Mouse (Mus musculus) stomach, embryonic 15.5 days (tissue): ENCODE results near the gene Slc25a28. TPM values are rescaled to one million over a fixed set of nuclear protein-coding genes. Genes with fewer than 3 reads are reported as not detected.

Experiments used
- ATAC-seq: fragments of 200-750 bp; cut with Nextera tagmentation; 2 replicates; pipeline ENCODE4 v1.8.0; 2017; ENCODE audit warnings: low read depth, moderate number of reproducible peaks, moderate TSS enrichment; ENCODE audit not compliant: insufficient read depth, low FRiP score
- H3K27ac ChIP-seq: fragments of 300-500 bp; sonication (generic); 2 replicates; pipeline ENCODE4 v1.5.1; 2015; ENCODE audit warnings: mild to moderate bottlenecking, inconsistent platforms
- H3K27me3 ChIP-seq: fragments of 300-500 bp; sonication (generic); replicated peaks from 2 replicates; pipeline ENCODE4 v1.6.1; 2015; ENCODE audit warnings: inconsistent platforms
- H3K36me3 ChIP-seq: fragments of 300-500 bp; sonication (generic); 2 replicates; pipeline ENCODE4 v1.6.1; 2015; ENCODE audit warnings: inconsistent platforms
- H3K4me1 ChIP-seq: fragments of 300-500 bp; sonication (generic); 2 replicates; pipeline ENCODE4 v1.6.1; 2015; ENCODE audit warnings: inconsistent platforms
- H3K4me2 ChIP-seq: fragments of 300-500 bp; sonication (generic); 2 replicates; pipeline ENCODE4 v1.6.1; 2015; ENCODE audit warnings: mild to moderate bottlenecking, inconsistent platforms
- H3K4me3 ChIP-seq: fragments of 300-500 bp; sonication (generic); replicated peaks from 2 replicates; pipeline ENCODE4 v1.5.1; 2015; ENCODE audit warnings: inconsistent platforms
- H3K9ac ChIP-seq: fragments of 300-500 bp; sonication (generic); 2 replicates; pipeline ENCODE4 v1.6.1; 2015; ENCODE audit warnings: inconsistent platforms
- H3K9me3 ChIP-seq: fragments of 300-500 bp; sonication (generic); 2 replicates; pipeline ENCODE4 v1.6.1; 2016; ENCODE audit warnings: inconsistent platforms
- WGBS: fragments of 180-500 bp; shearing (Covaris S2); methylation state at CpG from one replicate; pipeline ENCODE4 v1.1.7; 2015; 5-methylcytosine and 5-hydroxymethylcytosine counted together
- polyA plus RNA-seq: library from polyadenylated mRNA; unstranded; fragments of >200 nt; fragmentation: Nextera tagmentation; extraction: Ambion mirVana; gene quantifications from 2 replicates; pipeline ENCODE4 v1.2.1, GENCODE M21; 2015

Gene Slc25a28
- polyA plus RNA-seq, 1 experiment from 2014 or later: 15.9 TPM

DNA sequence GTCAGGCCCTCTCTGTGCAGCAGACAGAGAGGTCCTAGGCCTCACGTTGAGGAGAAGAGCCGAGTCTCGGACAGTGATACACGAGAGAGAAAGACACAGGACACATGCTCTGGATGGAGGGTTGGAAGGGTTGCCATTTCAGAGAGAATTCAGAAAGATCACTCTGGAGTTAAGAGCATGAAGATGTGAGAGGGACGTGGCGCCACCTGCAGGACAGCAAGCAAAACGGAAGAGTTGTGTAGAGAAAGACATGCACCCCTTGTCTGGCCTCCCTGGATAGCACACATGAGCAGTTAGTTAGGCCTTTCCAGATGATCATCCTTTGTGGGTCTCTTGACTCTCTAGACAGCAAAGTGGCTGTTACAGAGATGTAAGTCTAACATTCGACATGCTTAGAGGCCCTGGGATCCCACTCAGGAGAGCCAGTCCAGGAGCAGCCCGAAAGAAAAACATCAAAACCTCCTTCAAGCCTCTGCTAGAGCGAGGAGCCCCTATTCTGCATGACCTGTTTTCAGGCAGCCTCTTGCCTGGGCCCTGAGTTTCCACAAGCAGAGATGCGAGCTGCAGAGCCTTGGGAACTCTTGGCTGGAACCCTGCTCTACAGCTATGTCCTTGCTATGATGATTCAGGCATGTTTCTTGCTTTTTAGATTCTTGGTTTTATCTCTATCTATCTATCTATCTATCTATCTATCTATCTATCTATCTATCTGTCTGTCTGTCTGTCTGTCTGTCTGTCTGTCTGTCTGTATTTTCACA is 18.8 kb downstream of the Slc25a28 start:
- no peaks in the 10 kb centered on the region for H3K27me3 ChIP-seq
- no peak overlapping the region for H3K9ac ChIP-seq
- H3K4me3 ChIP-seq: no peak overlapping the region
- no peak for ATAC-seq
- 35% methylated on average over 11 of the region's 11 CpGs for WGBS
- no peak overlapping the region for H3K27ac ChIP-seq
- H3K4me1 ChIP-seq: peaks cover 11% of the 10 kb centered on the region; the same call in 1 of the 2 replicates
- no peaks in the 10 kb centered on the region for H3K9me3 ChIP-seq
- no peaks in the 10 kb centered on the region for H3K36me3 ChIP-seq
- H3K4me2 ChIP-seq: no peak overlapping the region

DNA sequence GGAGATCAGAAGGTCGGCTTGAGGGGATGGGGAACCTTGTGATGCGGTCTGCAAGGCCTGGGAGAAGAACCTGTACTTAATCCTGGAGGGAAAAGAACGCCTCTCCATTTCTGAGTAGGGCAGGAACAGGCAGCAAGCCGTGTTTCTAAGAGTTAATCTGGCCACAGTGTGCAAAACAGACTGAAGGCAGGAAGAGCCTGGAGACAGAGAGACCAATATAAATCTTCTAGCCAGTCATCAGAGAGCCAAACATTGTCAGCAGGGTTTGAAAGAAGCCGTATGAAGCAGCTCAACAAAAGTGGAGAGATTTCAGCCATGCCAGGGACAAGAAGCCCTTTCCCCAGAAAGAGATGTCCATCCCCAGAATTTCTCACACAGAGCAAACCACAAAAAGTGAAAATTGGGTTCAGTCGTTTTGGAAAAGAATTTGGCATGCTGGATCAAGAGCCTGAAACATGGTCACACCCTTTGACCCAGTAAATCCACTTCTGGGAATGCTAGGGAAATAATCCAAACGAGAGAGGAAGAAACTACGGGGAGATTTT is 23.4 kb downstream of the Slc25a28 start:
- peak overlapping the region; percentile 69 for H3K27ac ChIP-seq
- no peaks in the 10 kb centered on the region for H3K36me3 ChIP-seq
- whole genome bisulfite sequencing: 27% methylated on average over 8 of the region's 8 CpGs
- H3K9me3 ChIP-seq: no peaks in the 10 kb centered on the region
- H3K4me3 ChIP-seq: no peak overlapping the region
- no peak overlapping the region for H3K9ac ChIP-seq
- H3K27me3 ChIP-seq: no peaks in the 10 kb centered on the region
- ATAC-seq: no peak
- H3K4me2 ChIP-seq: no peak overlapping the region
- H3K4me1 ChIP-seq: peaks cover 13% of the 10 kb centered on the region; the same call in 1 of the 2 replicates

DNA sequence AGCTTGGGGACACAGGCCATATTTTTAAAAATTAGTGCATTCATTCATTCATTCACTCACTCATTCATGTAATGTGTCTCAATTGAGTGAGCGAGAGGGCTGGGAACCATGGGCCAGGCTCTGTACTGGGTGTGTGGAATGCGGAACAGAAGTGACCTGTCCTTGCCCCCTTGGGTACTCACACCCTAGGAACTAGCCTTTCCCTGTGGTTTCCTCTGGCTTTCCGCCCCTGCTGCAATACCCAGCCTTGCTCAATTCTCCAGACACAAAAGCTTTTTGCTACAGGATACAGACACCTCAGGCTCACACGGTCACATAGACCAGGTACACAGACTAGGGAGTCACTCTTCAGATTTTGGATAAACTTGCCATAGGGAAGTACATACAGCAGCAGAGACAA is 26.3 kb downstream of the Slc25a28 start:
- WGBS: 82% methylated on average over 4 of the region's 4 CpGs
- ATAC-seq: no peak
- Histone ChIP-seq H3K4me3 (no peak overlapping the region), H3K9me3 (no peaks in the 10 kb centered on the region), H3K27ac (no peak overlapping the region), H3K4me1 (peaks cover 11% of the 10 kb centered on the region; the same call in 1 of the 2 replicates), H3K27me3 (no peaks in the 10 kb centered on the region), H3K36me3 (no peaks in the 10 kb centered on the region), H3K9ac (no peak overlapping the region), H3K4me2 (no peak overlapping the region)

DNA sequence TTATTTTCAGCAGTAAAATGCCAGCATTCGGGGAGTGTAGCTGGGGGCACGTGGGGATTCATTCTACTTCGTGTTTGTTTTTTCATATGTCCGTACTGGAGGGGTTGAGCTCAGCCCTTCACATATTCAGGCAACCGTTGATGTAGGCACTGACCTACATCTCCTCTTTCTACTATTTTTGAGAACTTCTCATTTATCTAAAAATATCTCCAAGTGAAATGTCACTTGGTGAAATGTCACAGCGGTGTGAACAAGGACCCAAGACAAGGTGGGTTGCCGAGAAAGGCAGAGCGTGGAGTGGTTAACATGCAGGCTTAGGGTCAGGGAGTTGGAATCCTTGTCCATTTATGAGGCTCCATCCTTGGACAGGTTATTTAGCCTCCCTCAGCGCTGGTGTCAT is 27.4 kb downstream of the Slc25a28 start:
- no peak overlapping the region for H3K4me2 ChIP-seq
- no peak overlapping the region for H3K9ac ChIP-seq
- H3K36me3 ChIP-seq: no peaks in the 10 kb centered on the region
- H3K4me3 ChIP-seq: no peak overlapping the region
- ATAC-seq: no peak
- no peak overlapping the region for H3K27ac ChIP-seq
- 63% methylated on average over 9 of the region's 9 CpGs for WGBS
- peaks cover 8% of the 10 kb centered on the region; the same call in 1 of the 2 replicates for H3K4me1 ChIP-seq
- H3K27me3 ChIP-seq: no peaks in the 10 kb centered on the region
- no peaks in the 10 kb centered on the region for H3K9me3 ChIP-seq

DNA sequence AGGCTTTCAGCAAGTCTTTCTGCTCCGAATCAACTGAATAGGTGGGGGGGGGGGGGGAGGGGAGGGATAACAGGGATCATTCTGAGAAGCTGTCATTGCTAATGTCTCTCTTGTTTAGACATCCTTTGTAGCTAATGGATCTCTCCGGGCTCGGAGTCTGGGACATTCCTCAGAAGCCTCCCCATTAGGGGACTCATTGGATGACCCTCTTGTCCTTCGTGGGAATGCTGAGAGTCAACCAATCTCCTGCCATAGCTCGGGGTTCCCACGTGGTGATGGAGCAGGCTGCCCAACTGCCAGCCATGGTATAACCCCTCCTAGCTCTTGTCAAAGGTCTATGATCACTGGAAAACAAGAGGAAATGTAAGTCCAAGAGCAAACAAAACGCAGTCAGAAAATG is 27.8 kb downstream of the Slc25a28 start:
- Histone ChIP-seq H3K4me3 (no peak overlapping the region), H3K4me1 (peaks cover 8% of the 10 kb centered on the region; the same call in 1 of the 2 replicates), H3K27ac (no peak overlapping the region), H3K27me3 (no peaks in the 10 kb centered on the region), H3K9me3 (no peaks in the 10 kb centered on the region), H3K9ac (no peak overlapping the region), H3K4me2 (no peak overlapping the region), H3K36me3 (no peaks in the 10 kb centered on the region)
- whole genome bisulfite sequencing: 30% methylated on average over 7 of the region's 7 CpGs
- ATAC-seq: no peak

DNA sequence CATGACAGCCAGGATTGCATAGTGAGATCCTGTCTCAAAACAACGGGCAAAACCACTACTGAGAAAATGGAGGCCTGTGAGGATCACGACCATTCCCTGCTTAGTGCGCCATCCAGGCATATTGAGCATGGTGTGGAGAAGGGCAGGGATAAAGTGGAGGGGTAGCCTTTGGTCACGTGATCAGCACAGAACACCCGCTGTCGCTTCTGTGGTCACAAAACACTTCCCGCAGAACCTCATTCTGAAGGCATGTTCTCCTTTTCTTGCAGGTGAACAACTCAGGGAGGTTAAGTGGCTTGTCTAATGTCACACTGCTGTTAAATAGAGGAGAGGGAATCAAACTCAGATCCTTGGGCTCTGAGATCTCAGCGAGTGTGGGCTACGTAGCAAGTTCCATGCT is 29.2 kb downstream of the Slc25a28 start:
- 0 out of 2 replicates have a peak, but pooled peaks cover 7% of the 10 kb centered on the region for H3K4me1 ChIP-seq
- H3K4me2 ChIP-seq: no peak overlapping the region
- no peaks in the 10 kb centered on the region for H3K36me3 ChIP-seq
- H3K27ac ChIP-seq: no peak overlapping the region
- no peak overlapping the region for H3K9ac ChIP-seq
- ATAC-seq: no peak
- no peaks in the 10 kb centered on the region for H3K27me3 ChIP-seq
- H3K9me3 ChIP-seq: no peaks in the 10 kb centered on the region
- H3K4me3 ChIP-seq: no peak overlapping the region
- 85% methylated on average over 9 of the region's 9 CpGs for WGBS

DNA sequence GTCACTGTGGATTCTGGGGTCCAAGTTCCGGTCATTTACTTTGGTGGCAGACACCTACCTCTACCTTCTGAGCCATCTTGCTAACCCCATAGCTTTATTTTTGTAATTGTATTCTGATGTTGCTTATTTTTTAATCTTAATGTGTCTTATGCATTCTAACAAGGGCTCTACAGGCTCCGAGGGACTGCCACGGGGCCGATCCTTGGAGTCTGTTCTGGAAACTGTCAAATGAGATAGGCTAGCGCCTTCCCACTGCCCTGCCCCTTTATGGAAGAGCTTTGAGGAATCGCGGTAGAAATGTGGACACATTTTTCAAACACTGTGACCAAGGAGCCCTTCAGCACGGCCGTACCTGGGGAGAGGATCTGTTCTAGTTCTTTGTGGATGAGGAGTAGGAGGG is 31.8 kb downstream of the Slc25a28 start:
- Histone ChIP-seq H3K9ac (no peak overlapping the region), H3K27me3 (0 out of 2 replicates have a peak, but pooled peaks cover 2% of the 10 kb centered on the region), H3K9me3 (no peaks in the 10 kb centered on the region), H3K4me3 (no peak overlapping the region), H3K27ac (no peak overlapping the region), H3K4me2 (no peak overlapping the region), H3K4me1 (0 out of 2 replicates have a peak, but pooled peaks cover 7% of the 10 kb centered on the region), H3K36me3 (no peaks in the 10 kb centered on the region)
- ATAC-seq: no peak
- 73% methylated on average over 9 of the region's 9 CpGs for WGBS

DNA sequence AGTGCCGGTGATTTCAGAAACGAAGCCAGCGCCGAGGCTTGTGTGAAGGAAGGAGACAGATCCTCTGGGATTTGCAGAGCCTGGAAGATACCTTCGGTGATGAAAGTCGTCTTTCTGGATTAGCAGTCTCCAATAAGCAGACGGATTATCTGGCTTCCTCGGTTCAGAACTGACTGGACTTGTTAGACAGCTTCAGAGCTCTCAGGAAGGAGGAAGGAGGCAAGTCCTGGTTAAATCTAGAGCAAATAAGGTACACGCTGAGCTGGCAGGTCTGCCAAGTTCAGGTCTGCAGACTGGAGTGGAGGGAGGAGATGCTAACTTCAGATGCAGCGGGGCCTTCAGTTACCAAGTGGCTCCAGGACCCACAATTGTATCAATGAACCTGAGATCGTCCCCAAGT is 32.8 kb downstream of the Slc25a28 start:
- H3K4me2 ChIP-seq: no peak overlapping the region
- H3K27me3 ChIP-seq: 0 out of 2 replicates have a peak, but pooled peaks cover 2% of the 10 kb centered on the region
- no peaks in the 10 kb centered on the region for H3K9me3 ChIP-seq
- H3K4me1 ChIP-seq: 0 out of 2 replicates have a peak, but pooled peaks cover 7% of the 10 kb centered on the region
- peak overlapping the region; percentile 44; the same call in 1 of the 2 replicates for H3K27ac ChIP-seq
- peak; percentile 50; the same call in 1 of the 2 replicates for ATAC-seq
- H3K4me3 ChIP-seq: no peak overlapping the region
- 59% methylated on average over 11 of the region's 11 CpGs for WGBS
- no peak overlapping the region for H3K9ac ChIP-seq
- no peaks in the 10 kb centered on the region for H3K36me3 ChIP-seq

DNA sequence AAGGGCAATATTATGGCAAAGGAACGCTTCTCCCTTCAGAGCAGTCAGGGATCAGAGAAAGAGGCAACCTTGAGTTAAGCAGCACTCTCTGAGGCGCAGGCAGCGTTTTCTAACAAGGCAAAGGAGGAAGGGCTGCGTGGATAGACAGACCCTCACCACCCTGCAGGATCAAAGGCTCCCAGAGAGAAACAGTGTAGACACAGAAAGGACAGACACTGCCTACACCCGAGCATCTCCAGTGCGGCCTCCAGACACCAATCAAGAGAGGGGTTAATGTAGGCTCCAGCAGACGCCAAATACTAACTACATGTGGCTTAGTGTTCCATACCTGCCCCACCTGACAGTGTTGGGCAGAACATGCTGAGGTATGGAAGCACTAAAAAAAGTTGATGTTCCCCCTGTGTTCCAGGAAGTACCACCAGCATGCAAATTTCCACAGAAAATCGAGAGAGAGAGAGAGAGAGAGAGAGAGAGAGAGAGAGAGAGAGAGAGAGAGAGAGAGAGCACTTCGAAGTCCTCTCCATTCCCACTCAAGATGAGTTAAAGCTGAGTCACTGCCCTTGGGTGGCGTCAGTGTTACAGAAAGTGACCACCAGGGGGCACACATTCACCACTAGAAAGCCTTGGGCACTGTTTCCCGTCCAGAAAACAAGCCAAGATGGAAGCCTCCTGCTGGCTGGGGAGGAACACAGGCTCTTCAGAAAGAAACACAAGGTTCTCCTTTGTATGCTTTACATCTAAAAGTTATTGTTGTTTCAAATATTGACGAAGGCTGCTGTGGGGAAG is 44.0 kb downstream of the Slc25a28 start:
- Histone ChIP-seq H3K9me3 (no peaks in the 10 kb centered on the region), H3K4me2 (no peak overlapping the region), H3K9ac (no peak overlapping the region), H3K27ac (no peak overlapping the region), H3K27me3 (0 out of 2 replicates have a peak, but pooled peaks cover 5% of the 10 kb centered on the region), H3K4me1 (no peaks in the 10 kb centered on the region), H3K36me3 (no peaks in the 10 kb centered on the region), H3K4me3 (no peak overlapping the region)
- peak; percentile 56; the same call in 1 of the 2 replicates for ATAC-seq
- WGBS: 27% methylated on average over 12 of the region's 12 CpGs

DNA sequence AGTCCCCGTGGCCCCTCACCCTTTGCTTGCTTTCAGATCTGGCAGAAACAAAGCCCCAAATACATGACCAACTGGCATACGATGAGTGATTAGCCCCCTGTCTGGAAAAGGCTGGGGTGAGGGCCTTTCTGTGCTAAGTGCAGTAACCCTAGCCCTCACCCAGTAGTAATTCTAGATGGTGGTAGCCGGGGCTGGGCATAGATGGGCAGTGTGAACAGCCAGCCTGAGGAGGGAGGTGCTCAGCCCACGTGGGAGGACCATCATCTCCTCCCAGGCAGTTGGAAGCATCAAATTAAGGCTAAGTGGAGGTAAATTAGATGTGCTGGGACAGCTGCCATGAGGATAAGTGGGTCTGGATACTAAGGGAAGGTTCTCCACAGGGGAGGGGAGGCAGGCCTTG is 45.6 kb downstream of the Slc25a28 start:
- Histone ChIP-seq H3K9me3 (no peaks in the 10 kb centered on the region), H3K4me2 (no peak overlapping the region), H3K4me3 (no peak overlapping the region), H3K9ac (no peak overlapping the region), H3K4me1 (no peaks in the 10 kb centered on the region), H3K36me3 (no peaks in the 10 kb centered on the region), H3K27ac (no peak overlapping the region), H3K27me3 (0 out of 2 replicates have a peak, but pooled peaks cover 5% of the 10 kb centered on the region)
- 42% methylated on average over 4 of the region's 4 CpGs for WGBS
- ATAC-seq: no peak

DNA sequence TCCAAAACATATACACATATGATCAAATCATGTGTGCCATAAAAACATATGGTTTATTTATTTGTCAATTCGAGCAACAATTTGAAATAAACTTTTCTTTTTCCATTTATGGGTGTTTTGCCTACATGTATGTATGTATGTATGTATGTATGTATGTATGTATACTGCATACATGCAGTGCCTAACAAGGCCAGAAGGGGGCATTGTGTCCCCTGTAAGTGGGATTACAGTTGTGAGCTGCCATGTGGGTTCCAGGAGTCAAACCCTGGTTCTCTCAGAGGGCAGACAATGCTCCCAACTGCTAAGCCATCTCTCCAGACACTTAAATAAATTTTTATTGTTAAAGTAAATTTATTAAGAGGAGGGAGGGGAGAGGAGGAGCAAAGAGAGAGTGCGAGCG is 47.3 kb downstream of the Slc25a28 start:
- no peak for ATAC-seq
- H3K27ac ChIP-seq: no peak overlapping the region
- H3K4me1 ChIP-seq: no peaks in the 10 kb centered on the region
- H3K9ac ChIP-seq: no peak overlapping the region
- WGBS: 88% methylated on average over 3 of the region's 3 CpGs
- H3K9me3 ChIP-seq: no peaks in the 10 kb centered on the region
- H3K4me3 ChIP-seq: no peak overlapping the region
- H3K4me2 ChIP-seq: no peak overlapping the region
- H3K36me3 ChIP-seq: no peaks in the 10 kb centered on the region
- peaks cover 18% of the 10 kb centered on the region for H3K27me3 ChIP-seq

DNA sequence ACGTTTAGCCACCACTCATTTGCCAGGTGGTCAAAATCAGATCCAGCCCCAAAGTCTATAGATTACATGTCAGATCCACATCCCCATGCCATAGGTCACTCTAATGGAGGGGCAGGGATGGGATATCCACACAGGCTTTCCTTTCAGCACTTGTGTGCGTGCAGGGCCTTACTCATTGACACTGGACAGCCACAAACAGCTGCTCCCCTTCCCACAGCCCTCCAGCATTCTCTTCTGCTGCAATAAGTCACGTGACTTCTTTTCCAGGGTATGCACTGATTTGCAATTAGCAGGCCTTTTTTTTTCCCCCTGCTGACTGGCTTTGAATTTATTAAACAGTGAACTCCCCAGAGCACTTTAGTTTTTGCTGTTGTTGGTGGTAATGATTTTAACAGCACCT is 48.5 kb downstream of the Slc25a28 start:
- Histone ChIP-seq H3K27ac (no peak overlapping the region), H3K4me1 (no peaks in the 10 kb centered on the region), H3K4me3 (no peak overlapping the region), H3K9me3 (no peaks in the 10 kb centered on the region), H3K9ac (no peak overlapping the region), H3K4me2 (no peak overlapping the region), H3K27me3 (peaks cover 28% of the 10 kb centered on the region), H3K36me3 (no peaks in the 10 kb centered on the region)
- WGBS: 23% methylated on average over 3 of the region's 3 CpGs
- no peak for ATAC-seq
